Mouse (Mus musculus) c-Kit-negative CD71-positive TER-119-positive erythroid progenitor cells, embryonic 14.5 days (primary cell): ENCODE results near the gene Yif1a.

Source experiments
- DNase-seq: peaks from one replicate; pipeline ENCODE4 v3.0.0-alpha.2; 2013; ENCODE audit warnings: low read depth, low spot score

The Yif1a gene

GRCm38 (mm10) chr19:5087884-5088728 lies at the start of gene Yif1a:
Gene Yif1a (plus strand): TSS chr19:5088538.
- peak; percentile 92 for DNase-seq

GRCm38 (mm10) chr19:5038709-5039156 lies 49.6 kb upstream of the Yif1a start, which contains the start of the genes B4gat1 and AC124502.3:
Gene B4gat1 (plus strand): TSS chr19:5038826.
Gene AC124502.3 (plus strand): TSS chr19:5038891.
- DNase-seq = peak; percentile 55

- DNase-seq = no peak
Measured at GRCm38 (mm10) chr19:5039301-5040114, 48.8 kb upstream of the Yif1a start.

- DNase-seq = peak; percentile 76
Measured at GRCm38 (mm10) chr19:5040862-5041523, 47.3 kb upstream of the Yif1a start, which contains the start of gene Brms1. Gene Brms1 (plus strand): TSS chr19:5041354.

GRCm38 (mm10) chr19:5041588-5041987 lies 46.8 kb upstream of the Yif1a start:
- DNase-seq = no peak

- no peak for DNase-seq
Measured at GRCm38 (mm10) chr19:5045531-5045930, 42.8 kb upstream of the Yif1a start.

- DNase-seq = no peak
Measured at GRCm38 (mm10) chr19:5048138-5049056, 39.9 kb upstream of the Yif1a start.

- no peak for DNase-seq
Measured at GRCm38 (mm10) chr19:5049325-5049724, 39.0 kb upstream of the Yif1a start.

- DNase-seq = no peak
Measured at GRCm38 (mm10) chr19:5050047-5050905, 38.1 kb upstream of the Yif1a start, which contains the start of gene Rin1. Gene Rin1 (plus strand): TSS chr19:5050481.

- no peak for DNase-seq
Measured at GRCm38 (mm10) chr19:5051031-5051430, 37.3 kb upstream of the Yif1a start.

- DNase-seq = no peak
Measured at GRCm38 (mm10) chr19:5051515-5051914, 36.8 kb upstream of the Yif1a start.

- no peak for DNase-seq
Measured at GRCm38 (mm10) chr19:5052166-5052822, 36.0 kb upstream of the Yif1a start.

- no peak for DNase-seq
Measured at GRCm38 (mm10) chr19:5052853-5053252, 35.5 kb upstream of the Yif1a start.

GRCm38 (mm10) chr19:5053909-5054308 lies 34.4 kb upstream of the Yif1a start:
- DNase-seq = no peak

- no peak for DNase-seq
Measured at GRCm38 (mm10) chr19:5056251-5056650, 32.1 kb upstream of the Yif1a start.

GRCm38 (mm10) chr19:5057876-5058775 lies 30.2 kb upstream of the Yif1a start:
- DNase-seq = no peak

- no peak for DNase-seq
Measured at GRCm38 (mm10) chr19:5058801-5059771, 29.3 kb upstream of the Yif1a start.
